Mouse (Mus musculus): ENCODE data around the gene Zbtb20. TPM values are rescaled to one million over a fixed set of nuclear protein-coding genes. Genes with fewer than 3 reads are reported as not detected.

Zbtb20 gene
- polyA plus RNA-seq, 1 experiment from 2014 or later: 21.8 TPM

DNA sequence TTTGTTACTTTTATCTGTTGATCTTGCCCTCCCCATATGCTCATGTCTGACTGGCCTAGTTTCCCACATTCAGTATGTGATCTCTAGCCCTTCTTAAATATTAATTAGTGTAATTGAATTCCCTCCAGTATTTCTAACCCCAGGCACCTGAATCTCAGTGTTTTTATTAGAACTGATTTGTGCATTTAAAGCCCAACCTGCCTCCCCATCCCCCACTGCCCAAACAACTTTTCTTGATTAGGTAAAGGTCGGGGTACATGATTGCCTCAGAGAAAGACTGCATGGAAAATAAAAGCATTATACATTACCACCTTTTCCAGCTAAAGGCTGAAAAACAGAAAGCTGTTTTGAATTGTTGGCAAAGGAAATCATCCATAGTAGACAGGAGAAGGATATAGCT lies 383.8 kb downstream of the Zbtb20 start:
- 55% methylated on average over 1 of the region's 1 CpGs for WGBS
- no peak overlapping the region for H3K4me2 ChIP-seq (ENCODE audit: low read depth, low read length)
- no peaks in the 10 kb centered on the region for H3K9me3 ChIP-seq (ENCODE audit: control insufficient read depth, low read length)
- H3K27me3 ChIP-seq (ENCODE audit: control insufficient read depth, insufficient read depth, low read depth, low read length): no peaks in the 10 kb centered on the region
- no peak overlapping the region for H3K9ac ChIP-seq (ENCODE audit: low read length)
- H3K4me3 ChIP-seq (ENCODE audit: low read length): no peak overlapping the region
- no peak for ATAC-seq (ENCODE audit: low read depth)
- no peak overlapping the region for H3K27ac ChIP-seq (ENCODE audit: low read length)
- H3K4me1 ChIP-seq (replicated peaks; ENCODE audit: control insufficient read depth, insufficient read depth, low read length): no peaks in the 10 kb centered on the region
- H3K36me3 ChIP-seq (ENCODE audit: control insufficient read depth, insufficient read depth, low read length): no peaks in the 10 kb centered on the region

DNA sequence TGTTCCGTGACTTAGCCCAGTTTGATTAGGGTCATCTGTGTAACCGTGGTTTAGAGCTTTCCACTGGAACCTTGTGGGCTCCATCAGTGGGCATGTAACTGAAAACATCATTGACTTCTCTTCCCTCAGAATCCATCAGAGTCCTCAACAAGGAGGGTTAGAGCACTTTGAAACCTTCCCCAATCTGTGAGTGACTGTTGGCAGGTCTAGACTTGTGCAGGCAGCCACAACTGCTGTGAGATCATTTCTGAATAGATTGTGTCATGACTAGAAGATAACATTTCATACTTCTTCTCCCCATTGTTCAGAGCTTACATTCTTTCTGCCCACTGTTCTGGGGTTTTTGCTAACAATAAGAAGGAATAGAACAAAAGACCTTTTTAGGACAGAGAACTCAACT lies 385.2 kb downstream of the Zbtb20 start:
- no peak for ATAC-seq (ENCODE audit: low read depth)

DNA sequence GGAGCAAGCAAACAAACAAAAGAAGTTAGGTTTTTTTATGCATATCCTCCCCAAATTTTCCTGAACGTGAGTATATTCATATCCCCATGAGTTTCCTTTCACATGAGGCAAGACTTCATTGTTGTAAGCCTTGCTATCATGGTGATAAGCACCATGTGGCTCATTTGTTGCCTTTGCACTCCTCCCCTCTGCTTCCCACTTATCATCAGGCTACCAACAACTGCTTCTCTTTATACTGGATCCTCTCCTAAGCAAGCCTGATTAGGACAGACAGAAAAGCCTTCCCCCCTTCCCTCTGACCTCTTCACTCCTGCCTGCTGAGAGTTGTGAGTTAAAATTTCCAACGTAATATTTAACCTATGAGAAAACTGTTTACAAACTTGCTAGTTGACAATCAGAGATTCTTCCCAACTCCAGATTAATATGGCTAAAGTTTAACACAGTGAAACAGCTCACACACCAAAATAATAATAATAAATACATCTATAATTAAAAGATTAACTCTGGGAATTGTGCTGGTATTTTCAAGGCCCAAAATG lies 398.4 kb downstream of the Zbtb20 start:
- Histone ChIP-seq H3K27ac (ENCODE audit: low read length) (no peak overlapping the region), H3K4me2 (ENCODE audit: low read depth, low read length) (no peak overlapping the region), H3K36me3 (ENCODE audit: control insufficient read depth, insufficient read depth, low read length) (no peaks in the 10 kb centered on the region), H3K9ac (ENCODE audit: low read length) (no peak overlapping the region), H3K27me3 (ENCODE audit: control insufficient read depth, insufficient read depth, low read depth, low read length) (no peaks in the 10 kb centered on the region), H3K4me1 (replicated peaks; ENCODE audit: control insufficient read depth, insufficient read depth, low read length) (no peaks in the 10 kb centered on the region), H3K9me3 (ENCODE audit: control insufficient read depth, low read length) (no peaks in the 10 kb centered on the region), H3K4me3 (ENCODE audit: low read length) (no peak overlapping the region)
- WGBS: 31% methylated on average over 2 of the region's 2 CpGs
- no peak for ATAC-seq (ENCODE audit: low read depth)

More for the DNA sequence above, 385.2 kb downstream of the Zbtb20 start:
- no peaks in the 10 kb centered on the region for H3K36me3 ChIP-seq (ENCODE audit: control insufficient read depth, insufficient read depth, low read length)
- no peaks in the 10 kb centered on the region for H3K9me3 ChIP-seq (ENCODE audit: control insufficient read depth, low read length)
- no peak overlapping the region for H3K4me2 ChIP-seq (ENCODE audit: low read depth, low read length)
- H3K27ac ChIP-seq (ENCODE audit: low read length): no peak overlapping the region
- no peak overlapping the region for H3K9ac ChIP-seq (ENCODE audit: low read length)
- 60% methylated on average over 2 of the region's 2 CpGs for WGBS
- H3K4me1 ChIP-seq (replicated peaks; ENCODE audit: control insufficient read depth, insufficient read depth, low read length): no peaks in the 10 kb centered on the region
- no peak overlapping the region for H3K4me3 ChIP-seq (ENCODE audit: low read length)
- no peaks in the 10 kb centered on the region for H3K27me3 ChIP-seq (ENCODE audit: control insufficient read depth, insufficient read depth, low read depth, low read length)

DNA sequence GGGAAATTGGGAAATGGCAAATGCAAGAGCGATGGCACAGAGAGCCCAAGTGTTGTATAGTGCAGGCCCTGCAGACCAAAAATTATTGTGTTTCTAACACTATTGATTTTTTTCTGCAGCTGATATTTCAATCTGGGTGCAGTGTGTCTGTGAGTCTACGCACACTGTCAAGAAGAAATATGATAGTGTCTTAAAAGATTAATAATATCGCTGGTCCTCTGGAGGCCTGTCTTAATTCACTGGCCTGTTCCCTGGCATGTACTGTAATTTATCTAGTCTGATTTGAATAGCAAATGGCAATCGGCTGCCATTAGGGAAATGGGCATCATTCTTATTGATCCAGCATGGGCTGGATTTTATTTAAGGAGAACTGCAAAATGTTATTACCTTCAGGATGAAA lies 401.1 kb downstream of the Zbtb20 start:
- no peaks in the 10 kb centered on the region for H3K9me3 ChIP-seq (ENCODE audit: control insufficient read depth, low read length)
- no peak overlapping the region for H3K27ac ChIP-seq (ENCODE audit: low read length)
- no peak overlapping the region for H3K9ac ChIP-seq (ENCODE audit: low read length)
- WGBS: 90% methylated on average over 4 of the region's 4 CpGs
- no peaks in the 10 kb centered on the region for H3K4me1 ChIP-seq (replicated peaks; ENCODE audit: control insufficient read depth, insufficient read depth, low read length)
- H3K4me2 ChIP-seq (ENCODE audit: low read depth, low read length): no peak overlapping the region
- ATAC-seq (ENCODE audit: low read depth): no peak
- no peaks in the 10 kb centered on the region for H3K27me3 ChIP-seq (ENCODE audit: control insufficient read depth, insufficient read depth, low read depth, low read length)
- no peak overlapping the region for H3K4me3 ChIP-seq (ENCODE audit: low read length)
- no peaks in the 10 kb centered on the region for H3K36me3 ChIP-seq (ENCODE audit: control insufficient read depth, insufficient read depth, low read length)

DNA sequence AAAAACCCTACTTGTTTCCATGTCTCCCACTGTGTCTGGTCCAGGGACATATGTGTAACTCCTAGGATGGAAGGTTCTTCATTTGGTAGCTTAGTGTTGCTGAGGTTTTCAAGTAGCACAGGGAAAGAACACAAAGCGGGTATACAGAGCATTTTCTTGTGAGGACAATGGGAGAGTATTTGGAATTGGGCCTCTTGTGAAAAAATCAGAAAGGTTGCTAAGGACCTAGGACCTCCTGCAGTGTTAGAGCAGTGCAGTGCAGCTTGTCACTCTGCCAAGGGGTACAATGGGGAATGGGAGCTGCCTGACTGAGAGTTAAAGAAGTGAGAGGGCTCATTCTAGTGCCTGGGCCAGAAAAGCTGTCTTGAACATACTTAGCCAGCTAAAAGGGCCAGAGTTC lies 410.6 kb downstream of the Zbtb20 start:
- 63% methylated on average over 1 of the region's 1 CpGs for WGBS
- Histone ChIP-seq H3K4me3 (ENCODE audit: low read length) (no peak overlapping the region), H3K9ac (ENCODE audit: low read length) (no peak overlapping the region), H3K27me3 (ENCODE audit: control insufficient read depth, insufficient read depth, low read depth, low read length) (no peaks in the 10 kb centered on the region), H3K9me3 (ENCODE audit: control insufficient read depth, low read length) (no peaks in the 10 kb centered on the region), H3K4me1 (replicated peaks; ENCODE audit: control insufficient read depth, insufficient read depth, low read length) (no peaks in the 10 kb centered on the region), H3K36me3 (ENCODE audit: control insufficient read depth, insufficient read depth, low read length) (no peaks in the 10 kb centered on the region), H3K27ac (ENCODE audit: low read length) (no peak overlapping the region), H3K4me2 (ENCODE audit: low read depth, low read length) (no peak overlapping the region)
- no peak for ATAC-seq (ENCODE audit: low read depth)

DNA sequence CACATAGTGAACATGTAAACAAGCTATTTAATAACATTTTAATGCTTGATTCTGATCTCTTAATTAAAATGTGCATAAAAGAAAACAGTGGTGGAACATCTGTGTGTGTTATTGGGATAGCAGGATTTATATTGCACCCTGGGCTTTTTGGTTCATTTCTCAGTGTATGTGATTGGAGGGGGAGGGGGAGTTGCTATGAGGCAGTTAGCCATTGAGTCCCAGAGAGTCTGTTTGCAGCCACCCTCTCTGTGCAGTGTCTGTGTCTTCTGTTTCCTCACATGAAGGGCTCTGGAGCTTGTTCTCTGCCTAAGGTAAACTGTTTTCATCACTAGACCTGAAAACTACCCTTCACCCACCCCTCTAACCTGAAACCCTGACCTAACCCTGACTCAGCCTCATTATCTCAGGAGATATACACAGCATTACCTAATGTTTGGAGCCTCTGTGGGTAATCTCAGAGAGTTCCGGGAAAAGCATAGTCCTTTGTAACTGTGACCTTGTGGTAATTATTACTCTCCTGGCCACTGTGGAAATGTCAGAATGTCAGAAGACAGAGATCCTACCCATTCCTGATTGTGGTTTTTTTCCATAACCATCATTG lies 411.2 kb downstream of the Zbtb20 start:
- H3K27ac ChIP-seq (ENCODE audit: low read length): no peak overlapping the region
- no peaks in the 10 kb centered on the region for H3K36me3 ChIP-seq (ENCODE audit: control insufficient read depth, insufficient read depth, low read length)
- WGBS: 58% methylated on average over 1 of the region's 1 CpGs
- no peaks in the 10 kb centered on the region for H3K4me1 ChIP-seq (replicated peaks; ENCODE audit: control insufficient read depth, insufficient read depth, low read length)
- ATAC-seq (ENCODE audit: low read depth): no peak
- no peak overlapping the region for H3K9ac ChIP-seq (ENCODE audit: low read length)
- no peak overlapping the region for H3K4me3 ChIP-seq (ENCODE audit: low read length)
- no peaks in the 10 kb centered on the region for H3K27me3 ChIP-seq (ENCODE audit: control insufficient read depth, insufficient read depth, low read depth, low read length)
- H3K9me3 ChIP-seq (ENCODE audit: control insufficient read depth, low read length): no peaks in the 10 kb centered on the region
- no peak overlapping the region for H3K4me2 ChIP-seq (ENCODE audit: low read depth, low read length)

DNA sequence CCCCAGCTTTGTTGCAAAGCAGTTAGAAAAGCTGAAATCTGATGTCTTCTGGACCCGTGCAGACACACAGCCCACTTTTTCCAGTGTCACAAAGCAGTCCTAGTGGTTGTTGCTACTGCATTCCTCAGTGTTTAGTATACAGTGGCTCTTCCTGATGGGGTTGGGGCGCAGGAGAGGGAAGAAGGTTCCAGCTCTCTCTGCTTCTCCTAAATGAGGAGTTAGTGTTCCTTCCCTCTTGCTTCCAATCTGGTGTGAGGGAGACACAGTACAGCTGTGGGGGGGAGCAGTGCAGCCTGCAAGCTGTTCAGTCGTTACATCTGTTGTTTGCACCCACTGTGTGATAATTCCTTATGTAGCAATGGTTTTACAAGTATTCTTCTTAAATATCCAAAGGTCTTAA lies 415.7 kb downstream of the Zbtb20 start:
- Histone ChIP-seq H3K4me3 (ENCODE audit: low read length) (no peak overlapping the region), H3K4me2 (ENCODE audit: low read depth, low read length) (no peak overlapping the region), H3K27ac (ENCODE audit: low read length) (no peak overlapping the region), H3K27me3 (ENCODE audit: control insufficient read depth, insufficient read depth, low read depth, low read length) (no peaks in the 10 kb centered on the region), H3K9me3 (ENCODE audit: control insufficient read depth, low read length) (no peaks in the 10 kb centered on the region), H3K36me3 (ENCODE audit: control insufficient read depth, insufficient read depth, low read length) (no peaks in the 10 kb centered on the region), H3K9ac (ENCODE audit: low read length) (no peak overlapping the region), H3K4me1 (replicated peaks; ENCODE audit: control insufficient read depth, insufficient read depth, low read length) (no peaks in the 10 kb centered on the region)
- 55% methylated on average over 3 of the region's 3 CpGs for WGBS
- peak; percentile 91 for ATAC-seq (ENCODE audit: low read depth)

DNA sequence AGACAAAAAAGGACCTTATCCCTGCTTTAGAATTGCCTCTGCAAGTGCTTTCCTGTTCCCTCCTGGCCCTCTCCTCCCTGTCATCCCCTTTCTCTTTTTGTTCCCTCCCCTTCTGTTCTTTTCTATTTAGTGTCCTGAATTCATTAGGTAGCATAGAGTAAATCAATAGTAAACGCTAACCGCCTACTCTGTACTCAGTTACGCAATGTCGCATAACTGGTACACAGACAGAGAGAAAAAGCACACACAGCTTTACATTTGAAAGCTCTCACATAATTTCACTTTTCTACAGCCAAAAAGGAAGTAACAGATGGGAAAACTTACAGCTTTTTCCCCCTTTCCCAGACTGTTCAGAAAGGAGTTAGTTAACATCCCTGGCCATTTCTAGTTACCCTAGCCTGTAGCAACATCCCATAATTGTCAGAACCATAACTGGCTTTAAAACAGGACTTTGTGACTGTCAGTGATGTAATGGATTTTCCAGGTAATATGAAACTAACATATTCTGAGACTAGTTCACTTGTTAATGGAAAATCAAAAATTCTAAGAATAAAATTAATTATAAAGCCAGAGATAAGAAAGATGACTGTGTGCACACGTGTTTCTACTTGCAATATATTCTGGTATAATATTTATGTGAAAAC lies 422.4 kb downstream of the Zbtb20 start:
- WGBS: 58% methylated on average over 5 of the region's 5 CpGs
- 0 out of 2 replicates have a peak, but pooled peaks cover 1% of the 10 kb centered on the region for H3K4me1 ChIP-seq (replicated peaks; ENCODE audit: control insufficient read depth, insufficient read depth, low read length)

GRCm38 (mm10) chr16:43300420-43300819 lies 424.7 kb downstream of the Zbtb20 start:
- no peak overlapping the region for H3K27ac ChIP-seq (ENCODE audit: low read length)
- no peak overlapping the region for H3K9ac ChIP-seq (ENCODE audit: low read length)
- no peak overlapping the region for H3K4me3 ChIP-seq (ENCODE audit: low read length)
- H3K27me3 ChIP-seq (ENCODE audit: control insufficient read depth, insufficient read depth, low read depth, low read length): no peaks in the 10 kb centered on the region
- no peaks in the 10 kb centered on the region for H3K36me3 ChIP-seq (ENCODE audit: control insufficient read depth, insufficient read depth, low read length)
- no peaks in the 10 kb centered on the region for H3K9me3 ChIP-seq (ENCODE audit: control insufficient read depth, low read length)
- ATAC-seq (ENCODE audit: low read depth): no peak
- 78% methylated on average over 3 of the region's 3 CpGs for WGBS
- no peak overlapping the region for H3K4me2 ChIP-seq (ENCODE audit: low read depth, low read length)
- 0 out of 2 replicates have a peak, but pooled peaks cover 2% of the 10 kb centered on the region for H3K4me1 ChIP-seq (replicated peaks; ENCODE audit: control insufficient read depth, insufficient read depth, low read length)

More for the DNA sequence above, 422.4 kb downstream of the Zbtb20 start:
- Histone ChIP-seq H3K27me3 (ENCODE audit: control insufficient read depth, insufficient read depth, low read depth, low read length) (no peaks in the 10 kb centered on the region), H3K9me3 (ENCODE audit: control insufficient read depth, low read length) (no peaks in the 10 kb centered on the region), H3K9ac (ENCODE audit: low read length) (no peak overlapping the region), H3K27ac (ENCODE audit: low read length) (no peak overlapping the region), H3K4me2 (ENCODE audit: low read depth, low read length) (no peak overlapping the region), H3K36me3 (ENCODE audit: control insufficient read depth, insufficient read depth, low read length) (no peaks in the 10 kb centered on the region), H3K4me3 (ENCODE audit: low read length) (no peak overlapping the region)
- ATAC-seq (ENCODE audit: low read depth): 0 out of 2 replicates have a peak, but pooled peaks have one; percentile 49

Measured in lung, embryonic 16.5 days (tissue).